Mouse (Mus musculus): ENCODE measurements at regions not wholly inside any gene's neighbourhood (a gene's known extent, or its start where the extent isn't known, plus 50 kb on each side); places are given as distances from the start of the nearest gene placed in this dataset.

DNA sequence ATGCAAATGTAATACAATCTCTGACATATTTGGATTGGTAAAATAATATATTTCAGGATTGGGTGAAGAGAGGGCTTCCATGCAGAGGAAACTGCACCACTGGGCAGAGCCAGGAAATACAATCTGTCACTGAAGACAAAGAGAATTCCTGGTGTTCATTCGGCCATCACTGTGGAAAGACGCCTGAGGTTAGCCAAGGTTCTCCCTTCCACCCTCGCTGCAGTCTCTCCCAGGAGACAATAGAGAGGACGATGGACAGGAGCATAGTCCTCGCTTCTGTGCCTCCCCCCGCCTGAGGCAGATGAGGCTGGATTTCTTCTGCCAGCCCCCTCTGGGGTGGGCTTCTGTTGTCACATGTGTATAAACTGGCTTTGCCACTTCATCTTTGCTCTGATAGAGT, 660.6 kb downstream of the Tmem114 start:
- no peak overlapping the region for H3K27ac ChIP-seq
- H3K4me3 ChIP-seq (replicated peaks): no peak overlapping the region
- H3K9me3 ChIP-seq: no peaks in the 10 kb centered on the region
- H3K36me3 ChIP-seq: no peaks in the 10 kb centered on the region
- no peak overlapping the region for H3K9ac ChIP-seq
- WGBS: 54% methylated on average over 6 of the region's 6 CpGs
- no peak for ATAC-seq (ENCODE audit: insufficient read depth, low FRiP score, low read depth)
- H3K4me1 ChIP-seq: no peaks in the 10 kb centered on the region
- no peak overlapping the region for H3K4me2 ChIP-seq
- H3K27me3 ChIP-seq (replicated peaks): no peaks in the 10 kb centered on the region

DNA sequence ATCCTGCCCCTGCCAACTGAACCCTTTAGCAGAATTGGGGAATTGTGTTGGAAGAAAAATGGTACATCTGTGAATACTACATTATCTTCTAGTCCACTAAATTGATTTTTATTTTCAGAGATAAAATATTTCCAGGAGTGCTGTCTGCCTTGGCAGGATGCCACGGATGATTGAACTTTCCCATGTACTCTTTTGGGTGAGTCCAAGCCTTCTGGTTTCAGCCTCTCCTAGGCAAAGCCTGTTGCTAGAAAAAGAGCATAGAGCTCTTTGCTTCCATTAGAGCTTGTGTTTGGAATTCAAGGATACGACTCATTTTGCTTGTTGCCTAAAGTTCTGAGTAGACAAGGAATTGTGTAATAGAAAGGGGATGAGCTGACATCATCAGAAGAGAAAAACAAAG, 696.8 kb downstream of the Tmem114 start:
- H3K4me1 ChIP-seq: no peaks in the 10 kb centered on the region
- H3K36me3 ChIP-seq: no peaks in the 10 kb centered on the region
- H3K9me3 ChIP-seq: no peaks in the 10 kb centered on the region
- H3K4me2 ChIP-seq: no peak overlapping the region
- no peaks in the 10 kb centered on the region for H3K27me3 ChIP-seq (replicated peaks)
- 62% methylated on average over 2 of the region's 2 CpGs for WGBS
- no peak for ATAC-seq (ENCODE audit: insufficient read depth, low FRiP score, low read depth)
- H3K4me3 ChIP-seq (replicated peaks): no peak overlapping the region
- H3K27ac ChIP-seq: no peak overlapping the region
- no peak overlapping the region for H3K9ac ChIP-seq

DNA sequence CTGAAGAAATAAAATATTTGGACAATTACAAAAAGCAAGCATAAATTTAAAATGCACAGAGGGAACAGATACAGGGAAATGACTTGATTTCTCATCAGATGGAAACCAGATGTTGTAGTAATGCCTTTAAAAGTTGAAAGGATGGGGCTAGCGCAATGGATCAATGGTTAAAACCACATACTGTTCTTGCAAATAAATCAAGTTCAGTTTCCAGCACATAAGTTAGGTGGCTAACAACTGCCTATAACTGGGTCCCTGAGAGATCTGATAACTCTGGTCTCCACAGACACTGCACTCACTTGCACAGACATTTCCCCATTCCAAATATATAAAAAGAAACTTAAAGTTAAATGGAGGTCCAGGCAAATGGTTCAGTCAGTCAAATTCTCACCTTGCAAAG, 699.7 kb downstream of the Tmem114 start:
- 71% methylated on average over 1 of the region's 1 CpGs for WGBS
- Histone ChIP-seq H3K4me1 (no peaks in the 10 kb centered on the region), H3K36me3 (no peaks in the 10 kb centered on the region), H3K27me3 (replicated peaks) (no peaks in the 10 kb centered on the region), H3K4me3 (replicated peaks) (no peak overlapping the region), H3K9ac (no peak overlapping the region), H3K9me3 (no peaks in the 10 kb centered on the region), H3K27ac (no peak overlapping the region), H3K4me2 (no peak overlapping the region)
- ATAC-seq (ENCODE audit: insufficient read depth, low FRiP score, low read depth): no peak

DNA sequence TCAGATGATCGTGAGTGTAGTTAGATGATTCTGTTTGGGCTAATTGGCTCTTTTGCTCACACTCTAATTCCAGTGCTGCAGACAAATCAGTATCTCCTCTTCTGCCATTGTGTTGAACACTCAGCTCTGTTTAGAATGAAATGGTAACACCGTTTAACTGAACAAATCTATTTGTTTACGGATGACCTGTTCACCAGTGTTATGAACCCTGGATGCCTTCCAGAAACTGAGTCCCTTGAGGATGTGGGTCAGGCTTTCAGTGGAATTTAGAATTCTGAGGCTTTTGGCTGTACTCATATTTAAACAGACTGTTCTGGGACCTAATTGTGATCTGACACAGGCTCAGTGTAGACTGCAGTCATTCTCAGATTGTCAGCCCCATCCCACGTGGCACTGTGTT, 723.5 kb downstream of the Tmem114 start:
- Histone ChIP-seq H3K4me3 (replicated peaks) (no peak overlapping the region), H3K4me1 (no peaks in the 10 kb centered on the region), H3K9me3 (no peaks in the 10 kb centered on the region), H3K27ac (no peak overlapping the region), H3K27me3 (replicated peaks) (no peaks in the 10 kb centered on the region), H3K9ac (no peak overlapping the region), H3K4me2 (no peak overlapping the region), H3K36me3 (no peaks in the 10 kb centered on the region)
- 44% methylated on average over 4 of the region's 4 CpGs for WGBS
- no peak for ATAC-seq (ENCODE audit: insufficient read depth, low FRiP score, low read depth)

DNA sequence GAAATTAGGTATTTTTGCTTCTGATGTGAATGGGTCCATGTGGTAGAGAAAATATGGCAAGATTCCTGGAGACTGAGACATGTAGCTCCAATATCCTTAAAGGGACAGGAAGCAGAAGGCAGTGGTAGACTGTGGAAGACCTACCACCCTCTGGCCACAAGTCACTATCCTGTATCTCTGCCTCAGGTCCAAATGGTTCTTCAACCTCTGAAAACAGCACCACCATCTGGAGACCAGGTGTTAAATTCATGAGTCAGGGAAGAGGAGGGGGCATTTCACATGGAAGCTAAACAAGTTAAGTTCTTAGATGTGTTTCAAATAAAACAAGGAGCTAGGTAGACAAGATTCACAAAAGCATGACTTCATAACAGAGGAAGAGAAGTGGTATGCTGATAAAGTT, 739.5 kb downstream of the Tmem114 start:
- H3K4me3 ChIP-seq (replicated peaks): no peak overlapping the region
- H3K4me1 ChIP-seq: no peaks in the 10 kb centered on the region
- no peaks in the 10 kb centered on the region for H3K27me3 ChIP-seq (replicated peaks)
- no peaks in the 10 kb centered on the region for H3K9me3 ChIP-seq
- no peak for ATAC-seq (ENCODE audit: insufficient read depth, low FRiP score, low read depth)
- no peak overlapping the region for H3K9ac ChIP-seq
- H3K27ac ChIP-seq: no peak overlapping the region
- H3K36me3 ChIP-seq: no peaks in the 10 kb centered on the region
- no peak overlapping the region for H3K4me2 ChIP-seq

DNA sequence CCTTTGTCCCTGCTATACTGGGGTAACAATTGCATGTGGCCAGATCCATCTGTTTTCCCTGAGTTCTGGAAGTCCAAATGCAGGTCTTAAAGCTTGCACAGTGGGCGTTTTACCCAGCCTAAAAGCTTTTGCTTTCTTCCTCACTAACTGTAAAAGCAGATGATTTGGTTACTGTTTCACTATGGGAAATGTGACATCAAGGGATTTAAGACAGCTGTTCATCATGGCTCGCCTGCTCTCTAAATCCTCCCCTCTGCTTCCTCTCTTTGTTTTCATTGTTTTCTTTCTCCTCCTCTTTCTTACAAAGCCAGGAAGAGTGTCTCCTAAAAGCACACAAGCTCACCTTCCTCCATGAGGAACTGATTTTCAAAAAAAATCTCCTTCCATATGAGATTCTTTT, 758.8 kb downstream of the Tmem114 start:
- Histone ChIP-seq H3K27me3 (replicated peaks) (no peaks in the 10 kb centered on the region), H3K9ac (no peak overlapping the region), H3K4me1 (no peaks in the 10 kb centered on the region), H3K9me3 (no peaks in the 10 kb centered on the region), H3K4me2 (no peak overlapping the region), H3K4me3 (replicated peaks) (no peak overlapping the region), H3K36me3 (no peaks in the 10 kb centered on the region), H3K27ac (no peak overlapping the region)
- 19% methylated on average over 2 of the region's 2 CpGs for WGBS
- no peak for ATAC-seq (ENCODE audit: insufficient read depth, low FRiP score, low read depth)

DNA sequence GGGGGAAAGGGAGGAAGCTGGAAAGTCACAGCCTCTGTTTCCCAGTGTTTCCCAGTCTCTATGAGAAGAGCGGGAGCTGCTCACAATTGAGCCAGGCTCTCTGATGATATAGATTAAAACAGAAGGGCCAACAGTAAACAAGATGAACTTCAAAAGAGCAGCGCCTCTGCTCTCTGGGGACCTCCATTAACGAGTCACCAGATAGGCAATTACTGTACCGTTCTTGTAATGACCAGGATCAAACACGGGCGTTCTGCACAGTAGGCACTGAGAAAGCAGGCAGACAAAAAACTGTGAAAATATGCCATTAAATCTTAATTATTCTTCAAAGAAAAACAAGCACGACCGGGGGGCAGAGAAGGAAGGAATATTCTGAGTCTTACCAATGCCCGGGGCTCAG, 766.8 kb downstream of the Tmem114 start:
- WGBS: 53% methylated on average over 9 of the region's 9 CpGs
- ATAC-seq (ENCODE audit: insufficient read depth, low FRiP score, low read depth): no peak
- Histone ChIP-seq H3K27me3 (replicated peaks) (no peaks in the 10 kb centered on the region), H3K27ac (no peak overlapping the region), H3K9me3 (no peaks in the 10 kb centered on the region), H3K4me2 (no peak overlapping the region), H3K4me3 (replicated peaks) (no peak overlapping the region), H3K9ac (no peak overlapping the region), H3K36me3 (no peaks in the 10 kb centered on the region), H3K4me1 (no peaks in the 10 kb centered on the region)

DNA sequence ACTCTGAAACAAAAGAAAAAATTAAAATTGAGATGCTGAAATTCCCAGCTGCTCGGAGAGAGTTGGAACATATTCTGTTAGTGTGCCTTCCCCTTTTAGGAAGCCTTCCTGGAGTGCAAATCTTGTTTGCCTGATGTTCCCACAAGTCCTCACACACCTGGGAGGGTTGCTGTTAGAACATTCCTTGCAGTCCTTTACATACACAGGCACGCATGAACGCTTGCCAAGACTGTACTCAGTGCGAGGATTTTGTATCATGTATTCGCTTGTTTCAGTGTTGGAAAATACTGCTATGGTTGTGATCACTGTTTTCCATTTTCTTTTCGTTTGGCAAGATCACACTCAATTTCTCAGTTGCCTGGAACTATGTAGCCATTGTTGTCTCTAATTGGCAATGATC, 770.5 kb downstream of the Tmem114 start:
- 88% methylated on average over 6 of the region's 6 CpGs for WGBS
- H3K9me3 ChIP-seq: no peaks in the 10 kb centered on the region
- H3K36me3 ChIP-seq: no peaks in the 10 kb centered on the region
- no peak overlapping the region for H3K9ac ChIP-seq
- H3K4me2 ChIP-seq: no peak overlapping the region
- no peaks in the 10 kb centered on the region for H3K27me3 ChIP-seq (replicated peaks)
- ATAC-seq (ENCODE audit: insufficient read depth, low FRiP score, low read depth): no peak
- H3K27ac ChIP-seq: no peak overlapping the region
- H3K4me3 ChIP-seq (replicated peaks): no peak overlapping the region
- H3K4me1 ChIP-seq: no peaks in the 10 kb centered on the region

DNA sequence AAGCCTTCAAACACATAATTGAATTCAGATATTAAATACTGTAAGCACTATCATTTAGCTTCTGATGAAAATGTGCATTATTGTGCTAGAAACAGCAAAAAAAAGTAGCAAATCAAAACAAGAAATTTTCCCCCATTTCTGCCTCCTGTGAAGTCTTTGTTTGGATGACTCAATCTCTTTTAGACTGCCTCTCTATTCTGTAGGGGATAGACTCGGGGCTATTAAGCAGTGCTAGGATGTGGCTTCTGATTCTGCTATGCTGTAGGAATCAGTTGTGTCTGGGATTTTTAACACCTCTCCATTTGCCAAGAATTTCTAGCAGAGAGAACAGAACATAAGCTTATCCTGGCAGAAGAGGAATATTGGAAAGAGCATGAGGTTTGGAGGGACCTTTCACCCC, 775.2 kb downstream of the Tmem114 start:
- no peak for ATAC-seq (ENCODE audit: insufficient read depth, low FRiP score, low read depth)
- Histone ChIP-seq H3K36me3 (no peaks in the 10 kb centered on the region), H3K9me3 (no peaks in the 10 kb centered on the region), H3K27me3 (replicated peaks) (no peaks in the 10 kb centered on the region), H3K4me2 (no peak overlapping the region), H3K27ac (no peak overlapping the region), H3K4me1 (no peaks in the 10 kb centered on the region), H3K4me3 (replicated peaks) (no peak overlapping the region), H3K9ac (no peak overlapping the region)
- 58% methylated on average over 1 of the region's 1 CpGs for WGBS

DNA sequence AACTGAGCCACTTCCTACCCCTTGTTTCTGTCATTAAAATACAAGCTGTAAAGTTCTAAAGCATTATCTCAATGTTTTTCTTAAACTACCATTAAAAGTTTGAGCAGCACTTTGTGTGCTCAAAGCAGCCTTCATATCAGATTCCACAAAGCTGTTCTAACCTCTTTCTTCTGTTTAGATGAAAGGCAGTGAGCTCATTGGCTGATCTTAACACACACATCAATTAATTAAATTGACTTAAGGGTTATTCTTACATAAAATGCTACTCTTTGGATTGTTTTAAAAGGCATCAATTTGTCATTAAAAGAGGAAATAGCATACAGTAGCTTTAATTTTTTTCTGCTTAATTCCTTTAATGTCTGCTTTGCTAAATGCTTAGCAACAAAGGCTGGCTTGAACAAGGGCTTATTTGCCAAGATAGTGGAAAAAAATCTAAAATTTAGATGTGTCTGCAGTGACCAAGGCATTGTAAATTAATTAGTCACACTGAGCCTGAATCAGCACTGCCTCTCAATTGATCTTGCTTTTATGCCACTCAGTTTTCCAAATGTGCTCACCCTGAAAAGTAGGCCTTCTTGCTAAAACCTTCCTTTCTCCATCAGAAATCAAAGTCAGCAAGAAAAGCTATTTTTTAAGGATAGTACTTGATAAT, 777.5 kb downstream of the Tmem114 start:
- Histone ChIP-seq H3K4me3 (replicated peaks) (no peak overlapping the region), H3K27me3 (replicated peaks) (no peaks in the 10 kb centered on the region), H3K9ac (no peak overlapping the region), H3K27ac (no peak overlapping the region), H3K4me2 (no peak overlapping the region), H3K4me1 (no peaks in the 10 kb centered on the region), H3K9me3 (no peaks in the 10 kb centered on the region), H3K36me3 (no peaks in the 10 kb centered on the region)
- no peak for ATAC-seq (ENCODE audit: insufficient read depth, low FRiP score, low read depth)

DNA sequence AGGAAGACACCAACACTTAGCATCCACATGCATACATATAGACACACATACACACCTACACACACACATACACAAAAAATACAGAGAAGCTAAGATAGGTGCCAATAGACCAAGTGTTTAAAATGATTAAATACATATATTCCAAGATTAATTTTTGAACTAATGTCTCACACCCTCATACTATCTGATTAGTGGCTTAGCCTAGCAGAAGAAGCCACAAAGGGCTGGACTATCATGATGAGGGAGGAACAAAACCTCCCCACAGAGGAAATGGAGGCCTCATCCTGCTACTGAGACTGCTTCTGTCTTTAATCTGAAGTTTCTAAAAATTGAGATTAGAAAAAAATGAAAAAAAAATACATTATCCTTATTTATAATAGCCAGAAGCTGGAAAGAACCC, 780.6 kb downstream of the Tmem114 start:
- Histone ChIP-seq H3K9me3 (no peaks in the 10 kb centered on the region), H3K4me3 (replicated peaks) (no peak overlapping the region), H3K4me2 (no peak overlapping the region), H3K27me3 (replicated peaks) (no peaks in the 10 kb centered on the region), H3K36me3 (no peaks in the 10 kb centered on the region), H3K4me1 (no peaks in the 10 kb centered on the region), H3K27ac (no peak overlapping the region), H3K9ac (no peak overlapping the region)
- no peak for ATAC-seq (ENCODE audit: insufficient read depth, low FRiP score, low read depth)

DNA sequence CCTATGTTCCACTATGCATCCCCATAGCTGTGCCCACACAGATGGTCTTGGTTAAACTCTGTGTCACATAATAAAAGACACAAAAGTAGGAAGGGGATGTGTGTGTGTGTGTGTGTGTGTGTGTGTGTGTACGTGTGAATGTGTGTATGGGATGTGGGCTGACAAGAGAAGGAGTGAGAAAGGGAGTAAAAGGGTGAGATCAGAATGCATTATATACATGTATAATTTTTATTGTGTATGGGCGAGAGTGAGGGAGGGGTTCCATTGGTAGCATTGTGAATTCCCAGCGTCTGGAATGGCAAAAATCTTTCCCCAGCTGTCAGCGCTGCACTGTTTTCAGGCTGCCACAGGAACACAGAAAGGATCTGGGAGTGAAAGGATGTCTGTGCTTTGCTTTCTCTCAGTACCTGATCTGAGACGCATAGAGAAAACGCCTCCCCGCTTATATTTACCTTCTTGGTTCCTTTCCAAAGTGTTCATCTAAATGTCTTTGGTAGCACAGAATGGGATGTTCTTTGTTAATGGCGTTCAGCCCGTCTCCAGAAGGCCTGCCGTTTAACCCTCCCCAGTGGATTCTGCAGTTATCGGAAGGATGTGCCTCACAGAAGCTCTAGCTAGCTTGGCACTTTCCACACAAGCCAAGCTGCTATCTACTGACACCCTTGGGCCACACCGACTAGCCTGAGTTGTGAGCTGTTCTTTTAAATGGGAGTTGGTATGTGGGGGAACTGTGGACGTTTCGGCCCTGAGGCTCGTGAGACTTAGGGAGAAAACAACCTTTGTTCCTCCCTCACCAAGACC, 785.8 kb downstream of the Tmem114 start:
- H3K4me3 ChIP-seq (replicated peaks): no peak overlapping the region
- H3K9me3 ChIP-seq: no peaks in the 10 kb centered on the region
- H3K4me2 ChIP-seq: no peak overlapping the region
- no peak for ATAC-seq (ENCODE audit: insufficient read depth, low FRiP score, low read depth)
- H3K27ac ChIP-seq: no peak overlapping the region
- H3K36me3 ChIP-seq: no peaks in the 10 kb centered on the region
- H3K9ac ChIP-seq: no peak overlapping the region
- no peaks in the 10 kb centered on the region for H3K27me3 ChIP-seq (replicated peaks)
- 66% methylated on average over 15 of the region's 15 CpGs for WGBS
- no peaks in the 10 kb centered on the region for H3K4me1 ChIP-seq

DNA sequence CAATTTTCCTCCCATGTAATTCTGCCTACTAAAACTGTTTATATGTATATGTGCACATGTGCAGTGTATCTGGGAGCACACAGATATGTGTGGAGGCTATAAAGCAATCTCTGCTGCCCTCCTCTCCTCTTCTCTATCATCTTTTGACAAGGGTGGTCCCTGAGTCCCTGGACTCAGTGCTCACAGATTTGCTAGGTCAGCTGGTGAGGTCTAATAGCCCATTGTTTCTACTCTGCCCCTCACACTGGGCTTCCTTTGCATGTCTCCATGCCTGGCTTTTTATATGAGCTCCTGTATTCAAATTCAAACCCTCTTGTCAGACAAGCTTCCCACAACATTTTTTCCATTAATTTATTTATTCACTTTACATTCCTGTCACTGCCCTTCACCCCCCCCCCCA, 786.9 kb downstream of the Tmem114 start:
- H3K4me3 ChIP-seq (replicated peaks): no peak overlapping the region
- ATAC-seq (ENCODE audit: insufficient read depth, low FRiP score, low read depth): no peak
- no peaks in the 10 kb centered on the region for H3K27me3 ChIP-seq (replicated peaks)
- H3K9ac ChIP-seq: no peak overlapping the region
- H3K4me2 ChIP-seq: no peak overlapping the region
- no peak overlapping the region for H3K27ac ChIP-seq
- H3K9me3 ChIP-seq: no peaks in the 10 kb centered on the region
- H3K4me1 ChIP-seq: no peaks in the 10 kb centered on the region
- H3K36me3 ChIP-seq: no peaks in the 10 kb centered on the region
